Mouse (Mus musculus) monocyte, adult 2 months (primary cell): ENCODE data around the gene Srbd1.

Source experiments
- DNase-seq, 2 experiments: peaks; one replicate each; pipeline ENCODE4 v3.0.0; 2022; ENCODE audit warnings: low spot score in 2 of 2, low read depth in 1 of 2

Srbd1 gene

GRCm38 (mm10) chr17:85986181-85986580, 158.8 kb downstream of the Srbd1 start:
- DNase-seq, result no peak

GRCm38 (mm10) chr17:85985131-85985530, 159.8 kb downstream of the Srbd1 start:
- DNase-seq, result no peak

GRCm38 (mm10) chr17:85982271-85982670, 162.7 kb downstream of the Srbd1 start:
- no peak for DNase-seq

- no peak for DNase-seq
Measured at GRCm38 (mm10) chr17:85981869-85982268, 163.1 kb downstream of the Srbd1 start.

GRCm38 (mm10) chr17:85978876-85979275, 166.1 kb downstream of the Srbd1 start:
- no peak for DNase-seq

GRCm38 (mm10) chr17:85975077-85975476, 169.9 kb downstream of the Srbd1 start:
- no peak for DNase-seq

- DNase-seq, result no peak
Measured at GRCm38 (mm10) chr17:85974591-85974990, 170.4 kb downstream of the Srbd1 start.

GRCm38 (mm10) chr17:85971120-85971519, 173.9 kb downstream of the Srbd1 start:
- DNase-seq, result no peak

GRCm38 (mm10) chr17:85961653-85962052, 183.3 kb downstream of the Srbd1 start:
- DNase-seq, result no peak

GRCm38 (mm10) chr17:85951771-85952170, 193.2 kb downstream of the Srbd1 start:
- DNase-seq, result no peak

GRCm38 (mm10) chr17:85949919-85950505, 195.0 kb downstream of the Srbd1 start:
- DNase-seq, result no peak

- DNase-seq, result no peak
Measured at GRCm38 (mm10) chr17:85948911-85949909, 195.8 kb downstream of the Srbd1 start.

GRCm38 (mm10) chr17:85944726-85945125, 200.2 kb downstream of the Srbd1 start:
- DNase-seq, result no peak

GRCm38 (mm10) chr17:85943994-85944640, 200.9 kb downstream of the Srbd1 start:
- no peak for DNase-seq

- DNase-seq, result no peak
Measured at GRCm38 (mm10) chr17:85943551-85943981, 201.4 kb downstream of the Srbd1 start.

- no peak for DNase-seq
Measured at GRCm38 (mm10) chr17:85943071-85943470, 201.9 kb downstream of the Srbd1 start.

- peak in 1 of 2 experiments; percentile 9 for DNase-seq
Measured at GRCm38 (mm10) chr17:85942123-85942522, 202.9 kb downstream of the Srbd1 start.

GRCm38 (mm10) chr17:85941141-85941738, 203.7 kb downstream of the Srbd1 start:
- no peak for DNase-seq

- DNase-seq, result no peak
Measured at GRCm38 (mm10) chr17:85937131-85937530, 207.8 kb downstream of the Srbd1 start.

GRCm38 (mm10) chr17:85935268-85935667, 209.7 kb downstream of the Srbd1 start:
- DNase-seq, result no peak
